Mouse (Mus musculus) thymus, adult 2 months (tissue): ENCODE measurements around the gene Mysm1. TPM values are rescaled to one million over a fixed set of nuclear protein-coding genes. Genes with fewer than 3 reads are reported as not detected.

ENCODE experiments used
- DNase-seq: peaks from one replicate; pipeline ENCODE4 v3.0.0; 2021
- H3K27ac ChIP-seq: fragments of 200-500 bp; 2 replicates; pipeline ENCODE4 v1.5.1; 2012; ENCODE audit warnings: low read length, control low read depth; ENCODE audit not compliant: control insufficient read depth, insufficient read depth
- H3K27me3 ChIP-seq: fragments of 200-500 bp; 2 replicates; pipeline ENCODE4 v1.6.1; 2012; ENCODE audit warnings: mild to moderate bottlenecking, low read length, moderate library complexity, mixed read lengths; ENCODE audit not compliant: control insufficient read depth, insufficient read depth
- H3K36me3 ChIP-seq: fragments of 200-500 bp; 2 replicates; pipeline ENCODE4 v1.6.1; 2012; ENCODE audit warnings: mild to moderate bottlenecking, low read length, moderate library complexity; ENCODE audit not compliant: control insufficient read depth, insufficient read depth
- H3K4me1 ChIP-seq: fragments of 200-500 bp; replicated peaks from 2 replicates; pipeline ENCODE4 v1.6.1; 2012; ENCODE audit warnings: low read length; ENCODE audit not compliant: control insufficient read depth, insufficient read depth
- H3K4me3 ChIP-seq: fragments of 200-500 bp; 2 replicates; pipeline ENCODE4 v1.5.1; 2012; ENCODE audit warnings: mild to moderate bottlenecking, low read length, control low read depth, moderate library complexity; ENCODE audit not compliant: control insufficient read depth, insufficient read depth
- CTCF ChIP-seq: fragments of 200-500 bp; IDR thresholded peaks from 2 replicates; pipeline ENCODE4 v1.5.1; 2012; ENCODE audit warnings: mild to moderate bottlenecking, control low read depth, low read length, moderate library complexity, borderline replicate concordance; ENCODE audit not compliant: control insufficient read depth, poor library complexity, insufficient read depth; ENCODE audit errors: extremely low read depth
- POLR2A ChIP-seq: fragments of 200-500 bp; IDR thresholded peaks from 2 replicates; pipeline ENCODE4 v1.6.1; 2012; ENCODE audit warnings: mild to moderate bottlenecking, low read length, control low read depth, moderate library complexity; ENCODE audit not compliant: control insufficient read depth, poor library complexity, insufficient read depth; ENCODE audit errors: extremely low read depth
- WGBS: fragments of 180-500 bp; shearing (Covaris S2); methylation state at CpG from one replicate; pipeline ENCODE4 v1.1.7; 2018; 5-methylcytosine and 5-hydroxymethylcytosine counted together
- polyA plus RNA-seq: library from polyadenylated mRNA; depleted of rRNA; stranded (reverse); fragments of >200 nt; gene quantifications from 2 replicates; pipeline ENCODE4 v1.2.3, GENCODE M21; 2012

Mysm1 gene
- polyA plus RNA-seq, 1 experiment = 8.7 TPM

DNA sequence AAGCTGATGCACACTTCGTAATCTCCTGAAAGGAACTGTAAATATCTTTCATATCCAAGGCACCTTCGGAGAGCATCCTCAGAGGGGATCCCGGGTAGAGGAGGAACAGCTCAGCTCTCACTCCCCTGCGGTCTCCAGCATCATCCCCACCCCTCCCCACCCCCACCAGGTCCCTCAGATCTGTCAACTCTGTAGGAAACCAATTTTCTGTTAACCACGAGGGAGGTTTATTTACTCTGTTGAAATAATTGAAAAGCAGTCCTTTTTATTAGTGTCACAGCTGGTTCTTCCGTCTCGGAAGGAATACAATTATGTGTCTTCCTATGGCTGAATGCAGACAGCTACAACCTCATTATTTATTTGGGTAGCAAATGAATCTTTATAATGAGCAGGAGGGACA is 39.3 kb upstream of the Mysm1 start:
- 78% methylated on average over 7 of the region's 7 CpGs for WGBS
- no peaks in the 10 kb centered on the region for H3K27me3 ChIP-seq
- no peak for DNase-seq

DNA sequence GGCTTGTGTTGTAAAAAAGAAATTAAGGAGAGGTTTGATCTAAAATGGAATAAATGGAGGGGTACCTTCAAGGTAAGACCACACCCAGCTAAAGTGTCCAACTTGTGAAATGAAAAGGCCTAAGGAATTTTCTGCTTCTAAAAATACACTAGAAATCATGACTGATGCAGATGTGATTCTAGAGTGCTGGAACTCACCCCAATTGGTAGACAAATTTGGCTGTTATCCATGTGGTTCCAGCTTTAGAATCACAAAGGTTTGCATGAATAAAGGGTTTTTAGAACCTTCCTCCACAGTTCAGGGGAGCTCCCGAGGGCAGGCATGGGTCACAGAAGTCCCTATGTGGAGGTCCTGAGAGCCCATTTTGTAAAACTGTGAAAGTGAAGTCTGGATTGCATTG is 33.8 kb upstream of the Mysm1 start:
- Histone ChIP-seq H3K27me3 (no peaks in the 10 kb centered on the region), H3K36me3 (no peaks in the 10 kb centered on the region), H3K27ac (no peak overlapping the region), H3K4me3 (no peak overlapping the region), H3K4me1 (no peaks in the 10 kb centered on the region)
- WGBS = 91% methylated on average over 1 of the region's 1 CpGs
- no peak for TF ChIP-seq POLR2A
- TF ChIP-seq CTCF = no peak
- no peak for DNase-seq

More for the DNA sequence above, 39.3 kb upstream of the Mysm1 start:
- Histone ChIP-seq H3K27ac (no peak overlapping the region), H3K4me1 (no peaks in the 10 kb centered on the region), H3K4me3 (no peak overlapping the region), H3K36me3 (no peaks in the 10 kb centered on the region)
- no peak for TF ChIP-seq CTCF
- TF ChIP-seq POLR2A = no peak

DNA sequence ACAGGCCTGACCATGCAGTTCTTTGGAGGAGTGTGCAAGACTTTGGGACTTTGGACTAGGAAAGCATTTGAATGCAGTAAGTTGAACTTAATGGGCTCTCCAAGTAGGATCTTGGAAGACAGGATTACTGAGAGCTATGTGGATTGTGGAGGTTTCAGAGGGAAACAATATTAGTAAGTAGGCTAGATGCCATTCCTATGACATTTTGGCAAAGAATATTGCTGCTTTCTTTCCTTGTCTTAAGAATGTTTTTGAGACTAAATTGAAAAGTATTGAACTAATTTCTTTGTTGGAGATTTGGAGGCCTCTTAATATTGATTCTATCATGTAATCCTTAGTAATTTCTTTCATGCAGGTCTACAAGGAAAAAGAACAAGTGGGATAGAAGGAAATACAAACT is 33.4 kb upstream of the Mysm1 start:
- Histone ChIP-seq H3K4me1 (no peaks in the 10 kb centered on the region), H3K4me3 (no peak overlapping the region), H3K27ac (no peak overlapping the region), H3K27me3 (no peaks in the 10 kb centered on the region), H3K36me3 (no peaks in the 10 kb centered on the region)
- TF ChIP-seq POLR2A (no peak), CTCF (no peak)
- DNase-seq = no peak

DNA sequence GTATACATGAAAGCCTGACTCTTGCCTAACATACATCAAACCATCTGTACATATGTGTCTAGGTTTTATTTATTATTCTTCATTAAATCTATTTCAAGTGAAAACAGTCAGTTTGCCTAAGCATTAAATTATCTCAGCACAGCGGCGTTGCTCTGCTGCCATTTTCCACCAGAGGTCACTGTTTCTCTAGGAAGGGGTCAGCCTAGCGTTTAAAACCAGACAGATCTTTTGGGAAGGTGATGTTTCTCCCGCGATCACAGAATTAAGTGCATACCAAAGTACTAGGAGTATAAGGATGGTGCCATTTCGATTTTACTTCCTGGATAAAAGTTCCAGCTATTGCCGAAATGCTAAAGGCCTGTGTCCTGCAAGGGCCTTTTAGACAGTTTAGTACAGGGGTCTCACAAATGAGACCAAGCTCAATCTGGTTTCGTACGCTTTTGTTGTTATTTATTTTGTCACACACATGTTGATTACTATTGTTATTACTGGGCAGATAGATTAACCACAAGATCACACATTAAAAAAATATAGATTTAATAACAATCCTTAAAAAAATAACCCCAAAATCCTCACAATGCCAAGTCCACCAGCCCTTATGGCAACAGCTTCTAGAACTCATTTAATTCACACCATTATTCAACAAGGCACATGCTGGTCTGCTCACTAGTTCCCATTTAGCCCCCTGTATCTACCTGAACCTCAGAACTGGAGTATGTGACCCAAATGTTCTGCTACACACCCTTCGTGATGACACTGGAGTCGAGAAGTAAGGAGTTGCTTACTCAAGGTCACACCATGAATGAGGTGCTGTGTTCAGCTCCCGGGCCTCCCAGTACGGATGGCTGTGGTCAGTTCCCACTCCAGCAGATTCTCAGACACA is 29.5 kb upstream of the Mysm1 start:
- DNase-seq = peak; percentile 69
- TF ChIP-seq POLR2A = no peak
- TF ChIP-seq CTCF = no peak
- Histone ChIP-seq H3K4me1 (no peaks in the 10 kb centered on the region), H3K4me3 (no peak overlapping the region), H3K27me3 (no peaks in the 10 kb centered on the region), H3K36me3 (no peaks in the 10 kb centered on the region), H3K27ac (no peak overlapping the region)
- WGBS = 49% methylated on average over 13 of the region's 13 CpGs

DNA sequence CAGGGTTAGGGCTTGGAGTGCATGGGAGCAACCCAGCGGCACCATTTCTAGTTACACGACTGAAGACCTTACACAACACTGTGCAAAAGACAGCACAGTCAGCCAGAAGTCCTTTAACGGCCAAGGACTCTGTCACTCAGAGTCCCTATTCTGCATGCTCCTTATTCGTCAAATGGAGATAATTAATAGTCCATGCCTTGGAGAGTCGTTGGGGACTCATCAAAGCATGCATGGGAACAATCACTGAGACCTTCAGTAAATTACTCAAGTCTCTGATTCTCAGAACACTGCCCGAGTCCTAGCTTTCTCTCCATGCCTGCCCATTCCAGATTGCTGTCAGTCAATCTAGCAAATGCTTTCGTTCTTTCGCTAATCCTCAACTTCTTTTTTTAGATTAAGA is 28.9 kb upstream of the Mysm1 start:
- 85% methylated on average over 8 of the region's 8 CpGs for WGBS
- no peaks in the 10 kb centered on the region for H3K4me1 ChIP-seq
- H3K4me3 ChIP-seq = no peak overlapping the region
- no peaks in the 10 kb centered on the region for H3K27me3 ChIP-seq
- H3K36me3 ChIP-seq = no peaks in the 10 kb centered on the region
- no peak for DNase-seq
- H3K27ac ChIP-seq = no peak overlapping the region
- TF ChIP-seq CTCF (no peak), POLR2A (no peak)

DNA sequence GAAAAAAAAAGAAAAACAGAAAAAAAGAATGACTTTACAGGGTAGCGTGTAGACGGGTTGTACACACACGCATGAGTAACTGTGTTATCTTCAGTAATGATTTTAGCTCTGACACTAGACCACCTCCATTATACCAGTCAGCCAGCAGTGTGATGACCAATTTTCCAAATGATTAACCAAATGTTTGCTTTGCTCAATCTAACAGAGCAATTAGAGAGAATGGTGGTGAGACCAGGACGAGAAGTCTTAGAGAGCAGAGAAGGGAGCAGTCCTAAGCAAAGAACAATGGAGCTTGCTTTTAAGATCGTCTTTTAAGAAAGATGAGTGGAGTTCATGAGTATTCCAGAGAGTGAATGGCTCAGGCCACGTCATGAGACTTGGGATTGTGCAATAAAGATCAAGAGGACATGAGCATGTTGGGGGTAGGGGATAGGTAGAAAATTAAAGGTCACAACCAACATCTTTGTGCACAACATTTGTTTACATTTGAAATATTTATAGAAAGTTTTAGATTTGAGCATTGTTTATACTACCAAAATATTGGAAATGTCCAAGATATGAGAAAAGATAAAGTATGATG is 26.4 kb upstream of the Mysm1 start:
- Histone ChIP-seq H3K4me1 (no peaks in the 10 kb centered on the region), H3K27ac (no peak overlapping the region), H3K4me3 (no peak overlapping the region), H3K27me3 (no peaks in the 10 kb centered on the region), H3K36me3 (no peaks in the 10 kb centered on the region)
- 93% methylated on average over 6 of the region's 6 CpGs for WGBS
- no peak for DNase-seq
- no peak for TF ChIP-seq CTCF
- TF ChIP-seq POLR2A = no peak
